Mouse (Mus musculus) embryonic facial prominence, embryonic 14.5 days (tissue): ENCODE measurements around the gene Gm12169. TPM values are rescaled to one million over a fixed set of nuclear protein-coding genes. Genes with fewer than 3 reads are reported as not detected.
"Not testable (repeated sequence)": the region's sequence is repeated elsewhere in the genome, so short reads cannot be mapped to it uniquely, and the experiment has no call there.

Experiments
- ATAC-seq: fragments of 200-750 bp; cut with Nextera tagmentation; 2 replicates; pipeline ENCODE4 v1.8.0; 2017; ENCODE audit warnings: low read depth, moderate number of reproducible peaks, moderate TSS enrichment
- DNase-seq: peaks from one replicate; pipeline ENCODE4 v3.0.0-alpha.2; 2015; ENCODE audit warnings: low spot score
- H3K27ac ChIP-seq: fragments of 300-500 bp; sonication (generic); replicated peaks from 2 replicates; pipeline ENCODE4 v1.5.1; 2014; ENCODE audit warnings: low read depth, mild to moderate bottlenecking, low read length, moderate library complexity
- H3K27me3 ChIP-seq: fragments of 300-500 bp; sonication (generic); replicated peaks from 2 replicates; pipeline ENCODE4 v1.6.1; 2014; ENCODE audit warnings: low read length; ENCODE audit not compliant: control insufficient read depth, insufficient read depth
- H3K36me3 ChIP-seq: fragments of 300-500 bp; sonication (generic); 2 replicates; pipeline ENCODE4 v1.6.1; 2014; ENCODE audit warnings: low read length, mixed read lengths; ENCODE audit not compliant: control insufficient read depth, insufficient read depth
- H3K4me1 ChIP-seq: fragments of 300-500 bp; sonication (generic); 2 replicates; pipeline ENCODE4 v1.6.1; 2014; ENCODE audit warnings: antibody characterized with exemption, low read length; ENCODE audit not compliant: control insufficient read depth, insufficient read depth
- H3K4me2 ChIP-seq: fragments of 300-500 bp; sonication (generic); 2 replicates; pipeline ENCODE4 v1.6.1; 2014; ENCODE audit warnings: low read depth, mild to moderate bottlenecking, low read length, moderate library complexity, mixed read lengths
- H3K4me3 ChIP-seq: fragments of 300-500 bp; sonication (generic); 2 replicates; pipeline ENCODE4 v1.5.1; 2014; ENCODE audit warnings: low read depth, mild to moderate bottlenecking, low read length
- H3K9ac ChIP-seq: fragments of 300-500 bp; sonication (generic); 2 replicates; pipeline ENCODE4 v1.6.1; 2014; ENCODE audit warnings: low read depth, mild to moderate bottlenecking, low read length, moderate library complexity, mixed read lengths
- H3K9me3 ChIP-seq: fragments of 300-500 bp; sonication (generic); 2 replicates; pipeline ENCODE4 v1.6.1; 2016; ENCODE audit warnings: low read length; ENCODE audit not compliant: control insufficient read depth
- WGBS: fragments of 180-500 bp; shearing (Covaris S2); extraction: QIAGEN DNeasy Blood & Tissue Kit; methylation state at CpG from one replicate; pipeline ENCODE4 v1.1.7; 2014; 5-methylcytosine and 5-hydroxymethylcytosine counted together
- polyA plus RNA-seq: library from polyadenylated mRNA; unstranded; fragments of >200 nt; fragmentation: Nextera tagmentation; extraction: Ambion mirVana; gene quantifications from 2 replicates; pipeline ENCODE4 v1.2.1, GENCODE M21; 2014

Gene Gm12169
- not detected in 2 replicates for polyA plus RNA-seq

GRCm38 (mm10) chr11:46523912-46524311, at the start of gene Gm12169:
Gm12169 (plus strand) TSS chr11:46524212.
- Histone ChIP-seq H3K36me3 (no peaks in the 10 kb centered on the region), H3K4me3 (no peak within 1 kb of the TSS), H3K9ac (no peak within 1 kb of the TSS), H3K27me3 (no peaks in the 10 kb centered on the region), H3K9me3 (no peaks in the 10 kb centered on the region), H3K27ac (no peak within 1 kb of the TSS), H3K4me1 (no peaks in the 10 kb centered on the region), H3K4me2 (no peak within 1 kb of the TSS)
- ATAC-seq = no peak
- DNase-seq = no peak
- 94% methylated on average over 2 of the region's 2 CpGs for WGBS

- Histone ChIP-seq H3K27me3 (no peaks in the 10 kb centered on the region), H3K4me2 (no peak overlapping the region), H3K36me3 (no peaks in the 10 kb centered on the region), H3K9me3 (no peaks in the 10 kb centered on the region), H3K4me3 (no peak overlapping the region), H3K9ac (no peak overlapping the region), H3K4me1 (no peaks in the 10 kb centered on the region), H3K27ac (no peak overlapping the region)
- WGBS = 81% methylated on average over 4 of the region's 4 CpGs
- ATAC-seq (no peak), DNase-seq (no peak)
Measured at GRCm38 (mm10) chr11:46474220-46474619, 49.8 kb upstream of the Gm12169 start.

GRCm38 (mm10) chr11:46479311-46479710, 44.7 kb upstream of the Gm12169 start:
- 74% methylated on average over 9 of the region's 9 CpGs for whole genome bisulfite sequencing
- H3K36me3 ChIP-seq = no peaks in the 10 kb centered on the region
- H3K4me2 ChIP-seq = no peak overlapping the region

GRCm38 (mm10) chr11:46480517-46480916, 43.5 kb upstream of the Gm12169 start:
- ATAC-seq (no peak), DNase-seq (no peak)
- H3K4me2 ChIP-seq = no peak overlapping the region
- H3K27me3 ChIP-seq = no peaks in the 10 kb centered on the region
- H3K36me3 ChIP-seq = no peaks in the 10 kb centered on the region
- H3K9me3 ChIP-seq = no peaks in the 10 kb centered on the region
- no peak overlapping the region for H3K4me3 ChIP-seq
- no peak overlapping the region for H3K9ac ChIP-seq
- H3K27ac ChIP-seq = no peak overlapping the region
- no peaks in the 10 kb centered on the region for H3K4me1 ChIP-seq
- 60% methylated on average over 7 of the region's 7 CpGs for WGBS

More at GRCm38 (mm10) chr11:46479311-46479710, 44.7 kb upstream of the Gm12169 start:
- Histone ChIP-seq H3K27ac (no peak overlapping the region), H3K4me3 (no peak overlapping the region), H3K9ac (no peak overlapping the region), H3K27me3 (no peaks in the 10 kb centered on the region), H3K9me3 (no peaks in the 10 kb centered on the region), H3K4me1 (no peaks in the 10 kb centered on the region)
- DNase-seq = no peak
- no peak for ATAC-seq

GRCm38 (mm10) chr11:46488231-46488630, 35.8 kb upstream of the Gm12169 start:
- ATAC-seq (no peak), DNase-seq (no peak)
- H3K9ac ChIP-seq = no peak overlapping the region
- WGBS = 12% methylated on average over 1 of the region's 1 CpGs
- no peaks in the 10 kb centered on the region for H3K4me1 ChIP-seq
- no peaks in the 10 kb centered on the region for H3K36me3 ChIP-seq
- H3K9me3 ChIP-seq = no peaks in the 10 kb centered on the region
- no peaks in the 10 kb centered on the region for H3K27me3 ChIP-seq
- H3K4me2 ChIP-seq = no peak overlapping the region
- H3K27ac ChIP-seq = no peak overlapping the region
- H3K4me3 ChIP-seq = no peak overlapping the region

DNA sequence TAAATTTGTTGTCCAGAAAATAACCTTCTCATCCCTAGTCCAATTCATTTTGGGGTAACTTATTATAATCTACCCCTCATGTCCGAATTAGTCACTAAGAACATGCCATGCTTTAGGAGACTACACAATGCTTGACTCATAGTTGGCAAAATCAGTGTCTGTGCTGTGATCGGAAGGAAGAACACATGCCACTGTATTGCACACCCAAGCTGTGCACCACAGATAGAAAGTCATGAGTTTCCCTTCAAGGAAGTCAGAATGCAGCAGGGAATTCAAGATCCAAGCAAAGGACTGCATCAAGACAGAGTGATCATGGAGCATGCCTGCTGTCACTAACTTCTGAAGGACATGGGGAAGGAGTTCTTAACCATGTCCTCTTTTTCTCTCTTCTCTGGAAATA, 35.4 kb upstream of the Gm12169 start:
- no peak overlapping the region for H3K27ac ChIP-seq
- H3K4me2 ChIP-seq = no peak overlapping the region
- no peaks in the 10 kb centered on the region for H3K9me3 ChIP-seq
- whole genome bisulfite sequencing = 82% methylated on average over 2 of the region's 2 CpGs
- H3K36me3 ChIP-seq = no peaks in the 10 kb centered on the region
- H3K4me3 ChIP-seq = no peak overlapping the region
- ATAC-seq (no peak), DNase-seq (no peak)
- no peaks in the 10 kb centered on the region for H3K4me1 ChIP-seq
- no peak overlapping the region for H3K9ac ChIP-seq
- H3K27me3 ChIP-seq = no peaks in the 10 kb centered on the region

DNA sequence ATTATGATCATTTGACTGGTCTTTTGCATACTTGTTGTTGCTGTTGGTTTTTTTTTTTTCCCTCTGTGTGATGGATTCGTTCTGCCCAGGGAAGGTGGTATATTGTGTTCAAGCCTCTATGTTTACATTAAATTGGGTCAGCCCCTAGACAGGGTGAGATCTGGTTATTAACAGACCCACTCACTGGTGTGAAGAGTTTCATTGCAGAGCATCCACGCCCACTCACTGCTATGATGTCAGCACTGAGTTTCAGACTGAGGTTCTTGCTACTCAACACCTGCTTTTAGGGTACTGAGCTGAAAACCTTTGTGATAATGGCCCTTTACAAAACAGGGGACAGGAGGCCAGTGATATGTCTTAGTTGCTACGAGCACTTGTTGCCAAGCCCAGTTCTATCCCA, 16.9 kb upstream of the Gm12169 start:
- Histone ChIP-seq H3K4me1 (no peaks in the 10 kb centered on the region), H3K27me3 (no peaks in the 10 kb centered on the region), H3K9me3 (no peaks in the 10 kb centered on the region), H3K36me3 (no peaks in the 10 kb centered on the region), H3K27ac (no peak overlapping the region), H3K4me2 (no peak overlapping the region), H3K9ac (no peak overlapping the region), H3K4me3 (no peak overlapping the region)
- DNase-seq (no peak), ATAC-seq (no peak)
- 73% methylated on average over 3 of the region's 3 CpGs for WGBS

- H3K27me3 ChIP-seq = no peaks in the 10 kb centered on the region
- H3K4me2 ChIP-seq = no peak overlapping the region
- H3K9ac ChIP-seq = no peak overlapping the region
- DNase-seq (no peak), ATAC-seq (no peak)
- no peaks in the 10 kb centered on the region for H3K9me3 ChIP-seq
- H3K36me3 ChIP-seq = no peaks in the 10 kb centered on the region
- no peak overlapping the region for H3K4me3 ChIP-seq
- WGBS = 98% methylated on average over 5 of the region's 5 CpGs
- no peak overlapping the region for H3K27ac ChIP-seq
- H3K4me1 ChIP-seq = no peaks in the 10 kb centered on the region
Measured at GRCm38 (mm10) chr11:46509900-46510299, 14.1 kb upstream of the Gm12169 start.

DNA sequence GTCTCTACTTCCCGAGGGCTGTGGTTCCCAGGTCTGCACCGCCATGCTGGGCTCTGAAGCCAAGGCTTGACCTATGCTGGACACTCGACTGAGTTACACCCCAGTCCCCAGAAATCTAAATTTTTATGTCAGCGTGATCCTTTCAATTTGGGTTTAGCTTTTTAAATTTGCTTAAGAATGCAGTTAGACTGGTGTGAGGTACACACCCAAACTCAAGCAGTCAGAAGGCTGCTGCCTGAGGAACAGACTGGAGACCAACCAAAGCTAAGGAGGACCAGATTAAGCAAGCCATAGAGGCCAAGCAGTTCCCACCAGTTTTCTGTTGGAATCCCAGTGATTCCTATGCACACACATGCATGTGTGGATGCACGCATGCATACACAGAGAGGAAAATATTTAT, 2.7 kb upstream of the Gm12169 start:
- not testable (repeated sequence) for H3K9ac ChIP-seq, H3K27ac ChIP-seq, H3K4me3 ChIP-seq, DNase-seq, H3K4me1 ChIP-seq, H3K36me3 ChIP-seq, ATAC-seq, H3K9me3 ChIP-seq, H3K4me2 ChIP-seq, H3K27me3 ChIP-seq
- WGBS = 82% methylated on average over 5 of the region's 5 CpGs
